Mouse (Mus musculus) layer of hippocampus, adult 2 months (tissue): ENCODE measurements at regions not wholly inside any gene's neighbourhood (a gene's known extent, or its start where the extent isn't known, plus 50 kb on each side); places are given as distances from the start of the nearest gene placed in this dataset.
A peak's percentile ranks its signal among the peaks of the same experiment; 100 is the strongest.

Experiments used
- DNase-seq, 2 experiments: peaks; one replicate each; pipeline ENCODE4 v3.0.0; 2022; ENCODE audit warnings: low spot score in 2 of 2
- H3K27ac ChIP-seq: fragments of 200-600 bp; 2 replicates; pipeline ENCODE4 v1.8.1; 2022
- H3K4me3 ChIP-seq: fragments of 200-600 bp; 2 replicates; pipeline ENCODE4 v1.8.1; 2022; ENCODE audit warnings: mild to moderate bottlenecking
- CTCF ChIP-seq: fragments of 200-600 bp; conservative IDR thresholded peaks from 2 replicates; pipeline ENCODE4 v1.8.1; 2022; ENCODE audit warnings: antibody characterized with exemption, mild to moderate bottlenecking, moderate library complexity

DNA sequence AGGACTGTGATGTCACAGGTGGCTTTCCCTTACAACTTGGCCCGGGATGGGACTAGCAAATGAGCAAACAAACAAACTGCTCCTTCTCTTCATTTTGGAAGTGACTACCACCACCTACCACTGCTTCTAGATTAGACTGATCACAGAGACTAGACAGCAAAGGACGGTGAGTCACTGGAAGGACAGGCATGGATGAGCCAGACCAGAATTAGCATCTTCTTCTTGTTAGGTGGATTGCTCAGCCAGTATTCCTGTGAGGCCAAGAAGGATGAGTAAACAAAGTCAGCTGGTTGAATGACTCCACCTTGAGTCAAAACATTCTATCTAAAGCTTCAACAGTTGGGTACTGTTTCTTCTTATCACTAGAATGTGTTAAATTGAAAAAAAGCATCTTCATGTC lies 385.1 kb upstream of the Mon1b start:
- Histone ChIP-seq H3K27ac (no peak overlapping the region), H3K4me3 (no peak overlapping the region)
- no peak for TF ChIP-seq CTCF
- DNase-seq = no peak

DNA sequence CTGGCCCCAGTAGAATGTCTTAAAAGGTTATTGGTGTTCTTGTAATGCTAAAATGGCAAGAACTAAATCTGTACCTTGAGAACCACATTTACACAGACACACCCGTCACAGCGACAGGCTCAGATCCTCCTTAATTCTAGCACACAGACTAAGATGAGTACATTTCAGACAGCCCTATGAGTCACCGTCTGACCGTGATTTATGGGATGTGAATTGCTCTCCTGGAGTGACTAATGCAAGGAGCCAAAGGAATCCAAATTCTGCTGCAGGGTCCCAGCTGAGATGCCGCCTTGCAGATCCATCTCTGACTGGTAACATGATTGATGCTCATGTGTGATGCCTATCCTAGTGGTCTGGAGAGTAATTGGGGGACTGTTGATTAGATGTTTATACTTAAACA lies 381.3 kb upstream of the Mon1b start:
- TF ChIP-seq CTCF = no peak
- Histone ChIP-seq H3K27ac (no peak overlapping the region), H3K4me3 (no peak overlapping the region)
- DNase-seq = no peak

DNA sequence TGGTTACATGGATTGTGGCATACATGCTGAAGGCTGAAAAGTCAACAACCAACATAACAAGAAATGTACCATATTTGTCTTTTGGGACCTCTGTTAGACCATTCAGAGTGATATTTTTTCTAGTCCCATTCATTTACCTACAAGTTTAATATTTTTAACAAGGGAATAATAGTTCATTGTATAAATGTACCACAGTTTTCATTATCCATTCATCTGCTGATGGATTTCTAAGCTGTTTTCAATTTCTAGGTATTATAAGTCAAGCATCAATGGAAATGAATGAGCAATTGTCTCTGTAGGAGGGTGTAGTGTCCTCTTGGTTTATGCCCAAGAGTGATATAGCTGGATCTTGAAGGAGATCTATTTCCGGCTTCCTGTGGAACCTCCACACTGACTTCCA lies 375.9 kb upstream of the Mon1b start:
- Histone ChIP-seq H3K4me3 (no peak overlapping the region), H3K27ac (no peak overlapping the region)
- DNase-seq = no peak
- TF ChIP-seq CTCF = no peak

DNA sequence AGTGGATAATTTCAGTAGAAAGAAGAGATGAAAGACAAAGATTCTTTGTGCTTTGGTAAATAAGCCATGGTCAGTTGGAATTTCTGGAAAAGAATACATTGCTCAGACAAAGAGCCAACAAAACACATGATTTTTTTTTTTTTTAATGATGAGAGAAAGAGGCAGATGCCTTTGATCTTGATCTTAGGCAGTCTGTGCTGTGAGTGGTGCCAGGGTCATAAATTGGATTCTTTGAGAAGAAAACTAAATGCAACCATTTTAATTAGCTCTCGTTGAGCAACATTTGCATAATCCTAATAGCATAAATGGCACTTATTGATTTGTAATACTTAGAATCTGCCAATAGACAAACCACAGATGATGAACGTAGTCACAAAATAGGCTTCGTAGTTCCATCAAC lies 372.1 kb upstream of the Mon1b start:
- no peak for TF ChIP-seq CTCF
- Histone ChIP-seq H3K4me3 (no peak overlapping the region), H3K27ac (no peak overlapping the region)
- no peak for DNase-seq

DNA sequence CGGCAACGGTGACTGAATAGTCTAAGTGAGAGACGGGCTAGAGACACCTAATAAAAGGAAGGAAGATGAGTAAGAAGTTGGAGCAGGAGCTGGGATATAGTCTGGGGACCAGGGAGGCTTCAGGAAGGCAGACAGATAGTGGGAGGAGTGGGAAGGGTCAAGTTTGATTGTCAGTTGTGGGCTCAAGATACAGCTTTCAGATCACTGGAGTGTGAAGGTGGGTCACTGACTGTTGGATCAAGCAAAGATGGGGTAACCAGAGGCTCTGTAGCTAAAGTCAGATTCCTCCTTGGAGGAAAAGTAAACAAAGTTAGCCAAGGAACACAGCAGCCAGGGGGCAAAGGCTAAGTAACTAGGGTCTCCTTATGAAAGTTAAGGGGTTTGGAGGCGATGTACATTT lies 364.1 kb upstream of the Mon1b start:
- TF ChIP-seq CTCF = no peak
- H3K27ac ChIP-seq = no peak overlapping the region
- DNase-seq = no peak
- no peak overlapping the region for H3K4me3 ChIP-seq

DNA sequence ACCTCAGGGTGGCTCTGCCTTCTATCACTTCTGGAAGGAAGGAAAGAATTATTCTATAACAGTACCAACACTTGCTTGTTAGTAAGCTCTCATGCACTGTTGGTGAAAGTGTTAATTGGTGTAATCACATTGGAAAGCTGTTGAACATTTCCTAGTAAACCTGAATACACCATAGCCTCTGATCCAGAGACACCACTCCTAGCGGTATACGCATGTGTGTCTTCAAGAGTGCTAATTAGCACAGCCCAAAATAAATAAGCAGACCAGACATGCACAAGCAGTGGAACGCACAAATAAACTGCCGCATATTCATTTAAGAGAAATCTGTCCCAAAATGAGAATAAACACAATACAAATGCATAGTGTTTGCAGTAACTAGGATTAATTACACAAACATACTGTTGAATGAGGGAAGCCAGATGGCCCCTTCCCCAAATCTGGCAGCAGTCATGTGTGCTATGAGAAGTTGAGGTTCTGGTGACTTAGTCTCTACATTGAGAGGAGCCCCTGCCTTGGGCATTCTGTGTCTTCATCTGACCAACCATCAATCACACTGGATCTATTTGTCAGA lies 335.0 kb upstream of the Mon1b start:
- no peak for DNase-seq
- Histone ChIP-seq H3K4me3 (no peak overlapping the region), H3K27ac (no peak overlapping the region)
- no peak for TF ChIP-seq CTCF

DNA sequence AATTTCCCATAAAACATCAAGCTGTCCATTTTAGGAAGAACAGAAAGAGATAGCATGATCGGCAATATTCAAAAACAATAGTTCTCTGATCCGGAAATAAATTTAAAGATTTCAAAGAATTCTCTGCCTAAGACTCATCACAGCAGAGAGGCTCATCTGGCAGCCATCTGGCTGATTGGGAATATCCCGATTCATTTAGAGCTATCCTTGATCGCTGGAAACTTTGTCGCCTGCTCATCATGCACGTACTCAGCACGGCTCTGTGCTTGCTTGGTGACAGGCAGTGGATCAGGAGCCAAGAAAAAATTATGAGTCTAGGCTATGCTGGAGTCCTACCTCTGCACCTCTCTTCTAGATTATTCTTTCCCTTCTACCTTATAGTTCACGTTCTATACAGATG lies 332.0 kb upstream of the Mon1b start:
- DNase-seq = peak; percentile 16
- no peak for TF ChIP-seq CTCF
- H3K4me3 ChIP-seq = peak overlapping the region; percentile 12; the same call in 1 of the 2 replicates
- H3K27ac ChIP-seq = no peak overlapping the region

DNA sequence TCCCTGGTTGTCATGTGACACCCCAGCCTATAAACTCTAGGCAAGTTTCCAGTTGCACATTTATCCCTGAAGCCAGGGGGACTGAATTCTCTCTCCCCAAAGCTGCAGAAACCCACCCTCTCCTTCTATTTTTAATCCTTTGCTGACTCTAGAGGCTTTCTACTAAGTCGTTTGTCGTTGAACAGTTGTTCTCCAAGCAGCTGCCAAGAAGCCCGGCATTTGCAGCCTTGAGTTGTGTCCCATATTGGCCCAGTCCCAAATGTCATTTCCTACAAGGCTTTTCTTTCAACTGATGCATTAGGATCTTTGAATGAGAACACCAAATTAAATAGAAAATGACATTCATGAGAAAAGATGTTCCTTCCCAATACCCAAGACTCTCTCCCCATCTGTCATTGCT lies 318.2 kb upstream of the Mon1b start:
- DNase-seq = peak; percentile 16 to 21
- H3K4me3 ChIP-seq = no peak overlapping the region
- no peak for TF ChIP-seq CTCF
- H3K27ac ChIP-seq = no peak overlapping the region

DNA sequence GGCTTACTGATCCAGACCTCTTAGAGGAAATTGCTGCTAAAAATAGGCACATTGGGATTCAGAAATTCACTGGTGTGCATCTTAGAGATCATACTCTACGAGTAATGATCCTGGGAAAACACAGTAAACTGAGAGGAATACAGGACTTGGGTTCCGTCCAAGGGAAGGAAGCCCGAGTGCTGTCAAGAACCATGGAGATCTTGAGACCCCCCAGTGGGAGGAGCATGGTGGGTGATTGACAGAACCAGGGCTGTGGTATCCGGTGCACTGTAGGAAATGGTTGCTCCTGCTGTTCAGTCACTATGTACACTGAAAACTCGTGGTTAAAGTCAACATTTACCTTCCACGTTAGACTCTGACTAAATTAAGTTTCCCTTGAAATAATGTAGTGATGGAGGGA lies 303.8 kb upstream of the Mon1b start:
- no peak for DNase-seq
- TF ChIP-seq CTCF = no peak
- Histone ChIP-seq H3K4me3 (no peak overlapping the region), H3K27ac (no peak overlapping the region)

DNA sequence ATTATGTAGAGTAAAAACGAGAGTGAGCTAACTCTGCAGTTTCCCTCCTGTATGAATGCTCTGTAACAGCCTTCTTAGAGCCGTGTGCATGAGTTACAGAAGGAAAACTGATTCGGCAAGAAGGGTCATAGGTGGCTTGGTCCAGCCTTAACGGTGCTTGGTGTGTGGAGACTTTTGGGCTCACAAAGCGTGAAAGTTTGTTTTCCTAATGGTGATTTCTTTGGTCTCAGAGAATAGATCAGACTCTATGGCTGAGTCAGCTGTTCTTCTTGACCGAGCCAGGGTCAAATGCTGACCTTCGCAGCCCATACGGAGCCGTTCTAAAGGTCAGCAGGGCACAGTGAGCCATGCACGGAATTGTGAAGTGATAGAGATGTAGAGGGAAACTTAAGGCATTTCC lies 294.1 kb upstream of the Mon1b start:
- no peak for DNase-seq
- H3K27ac ChIP-seq = no peak overlapping the region
- no peak overlapping the region for H3K4me3 ChIP-seq
- no peak for TF ChIP-seq CTCF

DNA sequence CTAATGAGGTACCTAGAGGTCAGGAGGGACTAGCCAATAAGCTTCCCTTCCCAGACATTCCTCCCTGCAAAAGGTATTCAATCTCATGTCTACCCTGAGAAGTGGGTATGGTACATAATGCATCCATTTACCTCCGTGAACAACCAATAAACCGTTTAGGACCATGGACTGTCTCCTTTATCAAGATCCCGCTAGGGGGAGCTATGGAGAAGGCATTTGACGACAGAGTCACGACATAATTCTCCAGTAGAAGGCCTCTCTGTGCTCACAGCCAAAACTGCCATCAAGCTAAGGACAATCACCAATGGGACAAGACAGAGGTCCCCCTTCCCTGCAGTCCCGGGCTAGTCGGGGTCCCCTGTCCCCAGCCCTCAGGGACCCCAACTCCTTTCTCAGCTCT lies 273.5 kb upstream of the Mon1b start:
- Histone ChIP-seq H3K27ac (no peak overlapping the region), H3K4me3 (no peak overlapping the region)
- peak; percentile 53 for TF ChIP-seq CTCF
- DNase-seq = no peak

DNA sequence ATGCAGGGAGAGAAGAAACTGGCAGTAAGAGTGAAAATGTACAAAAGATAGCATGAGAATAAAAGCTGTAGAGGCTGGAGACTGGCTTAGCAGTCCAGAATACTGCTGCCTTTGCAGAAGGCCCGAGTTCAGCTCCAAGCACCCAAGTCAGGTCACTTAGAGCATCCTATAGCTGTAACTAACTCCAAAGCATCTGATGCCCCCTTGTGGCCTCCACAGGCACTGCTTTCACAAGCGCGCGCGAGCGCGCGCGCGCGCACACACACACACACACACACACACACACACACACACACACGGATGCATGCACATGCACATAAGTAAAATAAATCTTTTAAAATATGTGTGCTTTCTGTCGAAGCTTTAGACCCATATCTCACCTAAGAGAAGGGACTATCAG lies 271.2 kb upstream of the Mon1b start:
- Histone ChIP-seq H3K4me3 (no peak overlapping the region), H3K27ac (no peak overlapping the region)
- no peak for TF ChIP-seq CTCF
- no peak for DNase-seq

DNA sequence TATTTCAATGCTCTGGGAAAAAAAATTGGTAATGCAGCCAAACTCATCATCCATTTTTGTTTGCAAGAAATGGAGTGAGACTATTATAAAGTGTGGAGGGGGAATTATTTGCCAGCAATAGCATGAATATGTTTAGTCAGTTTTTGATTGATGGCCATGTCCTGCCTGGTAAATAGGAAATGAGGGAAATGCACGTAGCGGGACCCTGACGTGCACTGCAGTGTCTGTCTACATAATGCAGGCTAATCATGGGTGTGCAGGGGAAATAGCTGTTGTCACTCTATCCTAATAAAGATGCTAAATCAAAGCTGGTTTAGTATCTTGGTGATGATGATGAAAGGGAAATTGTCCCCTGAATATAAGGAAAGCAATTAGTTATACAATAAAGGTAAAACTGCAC lies 251.9 kb upstream of the Mon1b start:
- no peak overlapping the region for H3K27ac ChIP-seq
- H3K4me3 ChIP-seq = no peak overlapping the region
- no peak for DNase-seq
- no peak for TF ChIP-seq CTCF

DNA sequence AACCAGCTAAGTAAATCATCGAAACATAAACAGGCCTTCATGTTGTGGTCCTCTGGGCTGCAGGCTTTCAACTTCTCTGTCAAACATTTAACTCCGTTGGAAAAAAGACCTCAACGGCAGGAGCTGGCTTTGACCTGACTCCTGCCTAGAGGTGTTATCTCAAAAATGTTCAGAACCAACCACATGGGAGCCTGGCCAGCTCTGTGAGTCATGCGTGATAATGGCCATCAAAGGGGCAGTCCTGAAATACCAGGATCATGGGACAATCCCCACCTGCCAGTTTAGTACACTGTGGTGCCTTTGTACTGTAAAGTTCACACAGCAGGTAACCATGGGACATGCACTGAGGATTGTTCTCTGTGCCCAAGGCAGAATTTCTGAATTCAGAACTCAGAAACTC lies 251.4 kb upstream of the Mon1b start:
- TF ChIP-seq CTCF = no peak
- no peak overlapping the region for H3K27ac ChIP-seq
- no peak overlapping the region for H3K4me3 ChIP-seq
- DNase-seq = no peak

DNA sequence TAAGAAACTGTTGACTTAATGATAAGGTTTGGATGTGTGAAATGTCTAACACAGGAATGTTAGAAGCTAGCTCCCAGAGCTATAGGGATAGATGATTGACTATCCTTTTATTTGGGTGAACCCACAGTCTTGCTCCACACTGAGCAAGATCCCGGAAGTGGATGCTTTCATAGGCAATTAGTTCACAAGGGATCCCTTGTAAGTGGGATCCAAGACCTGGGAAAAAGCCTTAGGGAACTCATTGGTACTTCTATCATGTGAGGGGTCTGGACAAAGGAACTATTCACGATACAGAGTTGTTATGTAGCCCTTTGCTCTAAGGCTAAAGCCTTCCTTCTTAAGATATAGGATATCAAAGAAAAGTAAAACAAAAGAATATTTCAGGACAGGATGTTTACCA lies 245.9 kb upstream of the Mon1b start:
- no peak for DNase-seq
- Histone ChIP-seq H3K4me3 (no peak overlapping the region), H3K27ac (no peak overlapping the region)
- no peak for TF ChIP-seq CTCF
